Mouse (Mus musculus): ENCODE data around the gene Aldh3b3.
A peak's percentile ranks its signal among the peaks of the same experiment; 100 is the strongest.

Aldh3b3 gene

DNA sequence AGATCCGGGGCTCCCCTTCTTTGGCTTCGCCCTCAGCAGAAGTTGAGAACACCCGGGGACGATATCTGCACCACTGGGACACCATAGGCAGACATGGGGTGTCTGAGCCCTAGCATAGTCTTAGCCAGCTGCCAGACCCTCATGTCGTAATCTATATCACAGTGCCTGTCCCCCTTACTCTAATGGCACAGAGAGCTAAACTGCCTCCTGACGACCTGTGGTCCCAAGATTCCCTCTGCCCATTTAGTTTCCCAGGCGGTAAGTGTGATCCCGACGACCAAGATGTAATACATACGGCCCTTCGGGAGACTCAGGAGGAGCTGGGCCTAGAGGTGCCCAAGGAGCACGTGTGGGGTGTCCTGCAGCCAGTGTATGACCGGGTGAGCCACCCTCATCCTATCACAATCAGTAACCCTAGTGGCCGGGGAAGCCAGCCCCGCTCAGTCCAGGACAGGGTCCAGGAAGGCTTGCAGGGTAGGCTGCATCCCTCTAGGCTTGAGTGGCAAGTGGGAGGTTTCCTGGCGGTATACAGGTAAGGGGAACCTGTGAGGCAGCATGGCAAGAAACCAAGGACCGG is 42.6 kb downstream of the Aldh3b3 start:
- peak; percentile 18 for DNase-seq (ENCODE audit: low read depth, low spot score)

DNA sequence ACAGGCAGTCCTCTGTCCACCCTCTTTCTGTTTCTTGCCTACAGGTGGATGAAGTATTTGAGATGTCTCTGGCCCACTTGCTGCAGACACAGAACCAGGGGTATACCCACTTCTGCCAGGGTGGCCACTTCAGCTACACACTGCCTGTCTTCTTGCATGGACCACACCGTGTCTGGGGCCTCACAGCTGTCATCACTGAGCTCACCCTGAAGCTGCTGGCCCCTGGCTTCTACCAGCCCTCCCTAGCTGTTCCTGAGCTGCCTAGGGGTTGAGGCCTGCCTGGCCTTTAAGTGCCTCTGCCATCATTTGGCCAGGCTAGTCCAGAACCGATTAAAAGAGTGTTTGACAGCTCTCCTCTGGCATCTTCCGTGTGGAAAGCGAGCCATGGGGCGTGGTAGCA is 43.3 kb downstream of the Aldh3b3 start:
- DNase-seq (ENCODE audit: low read depth, low spot score): no peak

DNA sequence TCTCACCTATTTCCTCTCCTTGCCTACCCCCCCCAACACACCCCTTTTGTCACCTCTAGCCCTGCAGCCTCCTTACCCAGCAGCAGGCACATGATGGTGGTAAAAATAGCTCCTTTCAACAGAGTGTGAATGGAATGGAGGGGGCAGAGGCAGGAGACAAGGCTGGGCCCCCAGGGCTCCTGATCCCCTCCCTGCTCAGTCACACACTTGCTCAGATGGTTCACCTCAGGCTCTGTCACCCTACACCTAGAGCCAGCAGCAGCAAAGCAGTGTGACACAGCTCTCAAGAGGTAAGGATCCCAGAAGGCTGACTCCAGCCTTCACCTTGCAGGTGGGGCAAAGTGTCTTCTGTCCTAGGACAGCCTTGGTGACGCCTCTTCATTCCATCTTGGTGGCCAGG is 44.7 kb downstream of the Aldh3b3 start, which contains the start of gene Doc2g:
TSS of gene Doc2g (plus strand) at position 202 of the 400 bp plus-strand sequence.
- DNase-seq (ENCODE audit: low read depth, low spot score): no peak

DNA sequence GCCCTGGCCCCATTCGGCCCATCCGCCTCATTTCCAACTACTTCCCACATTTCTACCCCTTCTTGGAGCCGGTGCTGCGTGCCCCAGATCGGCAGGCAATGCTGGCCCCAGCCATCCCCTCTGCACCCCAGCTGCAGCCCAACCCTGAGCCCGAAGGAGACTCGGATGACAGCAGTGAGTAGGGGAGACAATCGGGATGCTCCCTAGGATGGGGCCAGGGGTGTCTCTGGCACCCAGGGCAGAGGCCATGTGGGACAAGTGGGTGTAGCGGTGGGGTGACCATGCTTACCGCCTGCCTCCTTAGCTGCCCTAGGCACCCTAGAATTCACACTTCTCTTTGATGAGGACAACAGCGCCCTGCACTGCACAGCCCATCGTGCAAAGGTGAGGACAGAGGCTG is 45.2 kb downstream of the Aldh3b3 start:
- no peak for DNase-seq (ENCODE audit: low read depth, low spot score)

DNA sequence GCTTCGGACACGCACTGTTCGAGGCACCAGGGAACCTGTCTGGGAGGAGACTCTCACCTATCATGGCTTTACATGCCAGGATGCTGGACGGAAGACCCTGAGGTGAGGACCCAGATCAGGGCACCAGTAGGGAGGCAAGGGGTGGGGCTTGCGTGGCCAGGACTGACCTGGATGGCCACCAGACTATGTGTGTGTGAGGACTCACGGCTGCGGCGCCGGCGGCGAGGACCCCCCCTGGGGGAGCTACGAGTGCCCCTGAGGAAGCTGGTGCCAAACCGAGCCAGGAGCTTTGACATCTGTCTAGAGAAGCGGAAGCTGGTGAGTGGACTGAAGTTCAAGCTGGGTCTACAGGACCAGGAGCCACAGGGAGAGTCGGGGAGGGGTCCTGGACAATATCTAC is 45.9 kb downstream of the Aldh3b3 start:
- no peak for DNase-seq (ENCODE audit: low read depth, low spot score)

DNA sequence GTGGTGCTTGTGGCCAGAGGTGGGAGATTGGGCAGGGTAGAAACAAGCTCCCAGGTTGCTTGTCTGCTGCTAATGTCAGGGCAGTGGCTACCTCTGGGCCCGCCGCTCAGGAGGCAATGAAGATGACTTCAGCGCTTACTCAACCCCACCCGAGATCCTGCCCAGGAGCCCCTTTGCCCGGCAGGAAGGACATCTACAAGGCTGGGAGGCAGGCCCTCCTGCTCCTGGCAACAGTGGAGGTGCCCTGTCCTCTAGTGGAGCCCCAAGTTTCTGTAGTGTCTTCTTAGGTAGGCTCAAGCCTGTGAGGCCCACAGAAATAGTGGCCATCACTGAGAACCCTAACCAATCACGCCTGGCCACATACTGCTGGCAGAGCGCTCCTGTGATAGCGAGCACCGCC is 46.6 kb downstream of the Aldh3b3 start:
- DNase-seq (ENCODE audit: low read depth, low spot score): no peak

DNA sequence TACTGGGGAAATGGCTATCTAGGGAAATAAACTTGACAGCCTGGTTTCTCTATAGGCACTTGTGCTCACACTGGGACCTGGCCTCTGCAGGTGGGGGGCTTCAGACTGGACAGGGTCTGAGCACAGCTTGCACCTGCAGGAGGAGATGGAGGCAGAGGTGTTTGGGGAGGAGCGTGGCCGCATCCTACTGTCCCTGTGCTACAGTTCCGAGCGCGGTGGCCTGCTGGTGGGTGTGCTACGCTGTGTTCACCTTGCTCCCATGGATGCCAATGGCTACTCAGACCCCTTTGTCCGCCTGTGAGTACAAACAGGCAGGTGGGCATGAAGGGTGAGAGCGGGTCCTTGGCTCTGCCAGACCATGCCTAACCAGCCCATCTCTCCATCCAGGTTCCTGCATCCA is 47.5 kb downstream of the Aldh3b3 start:
- no peak for DNase-seq (ENCODE audit: low read depth, low spot score)

DNA sequence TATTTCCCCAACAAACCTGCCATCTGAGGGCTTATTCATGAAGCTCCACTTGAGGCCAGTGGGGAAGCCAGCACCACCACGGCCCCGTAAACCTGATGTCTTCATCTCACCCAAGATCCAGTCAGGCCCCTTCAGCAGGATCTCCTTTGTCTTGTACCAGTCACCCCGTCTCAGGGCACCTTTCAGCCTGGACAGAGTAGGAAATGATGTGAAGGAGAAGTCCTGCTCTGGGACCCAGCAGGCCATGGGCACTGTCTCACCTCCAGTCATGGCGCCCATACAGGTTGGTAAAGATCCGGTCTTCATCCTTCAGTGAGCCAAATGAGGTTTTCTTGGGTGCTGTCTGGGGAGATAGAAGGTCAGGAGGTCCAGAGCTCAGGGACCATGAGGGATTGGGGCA is 52.6 kb downstream of the Aldh3b3 start:
- DNase-seq (ENCODE audit: low read depth, low spot score): no peak

DNA sequence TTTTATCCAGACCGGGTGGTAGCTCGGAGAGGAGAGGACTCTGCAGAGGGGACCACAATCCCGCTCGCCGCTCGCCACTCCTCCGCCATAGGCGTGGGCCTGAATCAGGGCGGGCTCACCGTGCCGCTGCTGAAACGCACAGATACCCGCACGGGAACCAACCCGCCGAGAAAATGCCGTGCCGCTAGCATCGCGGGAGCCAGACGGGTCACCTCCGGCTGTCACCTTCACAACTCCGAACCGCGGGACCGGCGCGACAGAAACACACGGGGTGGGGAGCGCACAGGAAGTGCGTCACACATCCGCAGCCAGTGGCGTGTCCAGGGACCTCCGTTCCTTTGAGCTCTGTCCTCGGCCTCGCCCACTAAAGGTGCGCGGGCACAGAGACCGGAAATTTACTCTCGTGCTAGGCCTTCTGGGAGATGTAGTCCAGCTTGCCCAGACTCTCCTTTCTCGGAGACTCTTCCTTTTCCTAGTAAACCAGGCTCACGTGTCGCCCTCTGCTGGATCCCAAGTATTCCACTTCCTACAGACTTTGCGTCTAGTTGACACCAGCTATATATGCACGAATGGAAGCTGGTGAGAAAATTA is 54.1 kb downstream of the Aldh3b3 start, which contains the start of gene Ndufv1:
TSS of gene Ndufv1 (minus strand) at position 375 of the 591 bp plus-strand sequence.
- peak; percentile 98 for DNase-seq (ENCODE audit: low read depth, low spot score)

DNA sequence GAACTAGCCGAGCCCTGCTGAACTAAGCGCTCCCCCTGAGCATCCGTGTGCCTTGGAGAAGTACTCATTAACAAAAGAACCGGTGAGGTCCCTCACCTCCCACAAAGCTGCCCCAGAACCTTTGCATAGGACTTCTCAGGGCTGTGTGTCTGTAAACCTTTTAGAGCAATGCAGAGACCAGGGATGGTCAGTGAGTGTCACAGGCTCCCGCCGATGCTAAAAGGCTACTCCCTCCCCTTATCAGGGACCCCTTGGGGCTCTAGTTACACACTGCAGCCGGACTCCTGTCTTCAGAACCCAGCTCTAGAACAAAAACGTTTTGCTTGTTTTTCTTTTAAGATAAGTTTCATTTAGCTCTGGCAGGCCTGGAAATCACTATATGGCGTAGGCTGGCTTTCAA is 54.6 kb downstream of the Aldh3b3 start:
- no peak for DNase-seq (ENCODE audit: low read depth, low spot score)

DNA sequence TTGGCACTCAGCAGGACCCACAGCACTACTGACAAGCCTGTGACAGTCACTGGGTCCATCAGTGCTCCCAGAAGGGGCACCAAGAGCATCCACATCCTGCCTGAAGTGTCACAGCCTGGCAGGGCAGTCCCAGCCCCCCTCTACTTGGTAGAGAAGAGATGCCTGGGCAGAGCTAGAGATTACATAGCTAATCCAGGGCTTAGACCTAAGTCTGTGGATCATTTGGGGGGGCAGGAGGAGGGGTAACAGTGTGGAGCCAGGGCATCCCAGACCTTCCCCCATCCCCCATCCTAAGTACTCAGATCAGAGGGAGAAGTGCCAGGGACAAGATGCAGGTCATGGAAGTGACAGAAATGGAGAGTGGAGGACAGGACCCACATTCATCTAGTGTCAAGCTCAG is 56.4 kb downstream of the Aldh3b3 start:
- DNase-seq (ENCODE audit: low read depth, low spot score): no peak

DNA sequence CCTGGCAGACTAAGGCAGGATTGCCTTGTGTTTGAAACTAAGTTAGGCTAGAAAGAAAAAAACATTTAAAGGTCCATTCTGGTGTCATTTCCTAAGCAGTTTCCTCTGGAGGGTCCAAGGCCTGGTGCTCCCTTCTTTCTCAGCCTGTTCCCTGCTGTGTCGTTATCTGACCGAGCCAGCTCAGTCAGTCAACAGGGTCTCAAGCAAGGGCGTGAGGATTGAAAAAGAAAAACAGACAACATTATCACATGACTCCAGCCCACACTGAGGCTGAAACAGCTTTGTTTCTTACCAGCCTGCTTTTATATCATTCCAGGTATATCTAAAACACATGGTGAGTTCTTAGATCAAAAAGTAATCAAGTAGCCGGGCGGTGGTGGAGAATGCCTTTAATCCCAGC is 57.2 kb downstream of the Aldh3b3 start:
- DNase-seq (ENCODE audit: low read depth, low spot score): no peak

DNA sequence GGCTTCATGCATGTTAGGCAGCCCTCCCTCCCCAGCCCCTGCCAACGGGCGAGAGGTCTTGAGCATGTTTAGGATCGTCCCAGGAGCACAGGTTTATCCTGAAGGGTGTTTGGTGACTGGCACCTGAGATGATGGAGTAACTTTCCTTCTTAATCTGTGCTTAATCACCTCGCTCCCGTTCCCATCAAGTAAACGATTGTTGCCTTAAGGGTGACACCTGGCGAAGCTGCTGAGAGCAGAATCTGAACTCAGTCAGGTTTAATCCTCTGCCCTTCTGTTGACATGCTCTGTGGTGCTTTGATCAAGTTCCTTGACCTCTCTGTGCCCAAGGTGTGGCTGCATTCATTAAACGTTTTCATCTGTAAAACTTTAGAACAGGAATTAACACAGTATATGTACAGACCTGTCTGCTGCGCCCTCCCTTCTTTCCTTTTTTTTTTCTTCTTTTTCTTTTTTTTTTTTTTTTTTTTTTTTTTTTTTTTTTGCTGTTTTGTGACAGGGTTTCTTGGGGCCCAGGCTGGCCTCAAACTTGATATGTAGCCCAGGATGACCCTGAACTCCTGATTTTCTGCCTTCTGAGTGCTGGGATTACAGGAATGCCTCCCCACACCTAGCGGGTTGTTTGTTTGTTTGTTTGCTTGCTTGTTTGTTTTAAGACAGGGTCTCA is 59.6 kb downstream of the Aldh3b3 start:
- no peak for DNase-seq (ENCODE audit: low read depth, low spot score)

DNA sequence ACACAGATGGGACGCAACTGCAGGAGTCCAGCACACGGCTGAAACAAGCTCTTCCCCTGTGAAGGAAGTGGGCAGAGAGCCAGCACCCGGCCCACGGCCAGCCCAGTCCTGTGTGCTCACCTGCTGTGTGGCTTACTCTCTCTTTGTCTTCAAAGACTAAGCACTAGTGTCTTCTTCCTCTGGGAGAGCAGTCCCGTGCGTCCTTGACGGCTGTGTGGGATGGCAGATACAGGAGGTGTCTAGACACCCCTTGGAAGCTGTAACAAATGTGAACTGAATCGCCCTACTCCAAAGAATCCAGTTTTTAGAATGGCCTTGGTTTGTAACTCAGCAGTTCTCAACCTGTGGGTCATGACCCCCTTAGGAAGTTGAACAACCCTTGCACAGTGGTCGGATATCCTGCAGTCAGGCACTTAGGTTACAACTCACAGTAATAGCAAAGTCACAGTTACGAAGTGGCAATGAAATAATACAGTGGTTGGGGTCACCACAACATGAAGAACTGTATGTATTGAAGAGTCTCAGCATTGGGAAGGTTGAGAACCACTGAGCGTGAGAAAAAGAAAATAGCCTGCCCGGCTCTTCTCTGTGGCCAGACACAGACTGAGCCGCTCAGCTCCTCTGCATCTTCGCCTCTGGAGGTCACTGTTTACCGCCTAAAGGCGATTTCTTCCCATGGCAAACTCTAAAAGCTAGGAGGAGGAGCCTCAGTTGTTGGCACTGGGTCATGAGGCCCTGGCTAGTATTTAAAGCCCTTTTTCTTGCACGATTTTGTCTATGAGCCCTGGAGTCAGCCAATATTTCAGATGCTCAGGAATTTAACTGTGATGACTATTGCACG is 60.5 kb downstream of the Aldh3b3 start:
- DNase-seq (ENCODE audit: low read depth, low spot score): peak; percentile 80

Measured in mesoderm, embryonic 11.5 days (tissue).